Mouse (Mus musculus): Measurements from ENCODE around the gene Nsg1. TPM values are rescaled to one million over a fixed set of nuclear protein-coding genes. Genes with fewer than 3 reads are reported as not detected.
A peak's percentile ranks its signal among the peaks of the same experiment; 100 is the strongest.

The Nsg1 gene
- total RNA-seq, 2 experiments from 2014 or later: 16.4 to 19.0 TPM

- intact Hi-C loops (cut with DNase I): no loop called here
- DNase-seq: no peak
These were observed 8.4 kb downstream of the Nsg1 start for GRCm38 (mm10) chr5:38151264-38151663.

- DNase-seq: peak; percentile 13 to 36
- intact Hi-C loops (cut with DNase I): no loop called here
These were observed 13.2 kb downstream of the Nsg1 start for GRCm38 (mm10) chr5:38146524-38146923.

GRCm38 (mm10) chr5:38140893-38141292 lies 18.8 kb downstream of the Nsg1 start:
- intact Hi-C loops (cut with DNase I): no loop called here
- no peak for DNase-seq

GRCm38 (mm10) chr5:38137163-38137562 lies 22.5 kb downstream of the Nsg1 start:
- intact Hi-C loops (cut with DNase I): no loop called here
- DNase-seq: no peak

GRCm38 (mm10) chr5:38136247-38136646 lies 23.5 kb downstream of the Nsg1 start:
- DNase-seq: no peak
- intact Hi-C loops (cut with DNase I): no loop called here

GRCm38 (mm10) chr5:38129339-38129738 lies 30.4 kb downstream of the Nsg1 start:
- no peak for DNase-seq
- intact Hi-C loops (cut with DNase I): no loop called here

GRCm38 (mm10) chr5:38126519-38127306 lies 33.0 kb downstream of the Nsg1 start:
- intact Hi-C loops (cut with DNase I): no loop called here
- DNase-seq: no peak

GRCm38 (mm10) chr5:38121699-38122098 lies 38.0 kb downstream of the Nsg1 start:
- intact Hi-C loops (cut with DNase I): no loop called here
- DNase-seq: no peak

GRCm38 (mm10) chr5:38119268-38119667 lies 40.4 kb downstream of the Nsg1 start:
- DNase-seq: no peak
- intact Hi-C loops (cut with DNase I): no loop called here

GRCm38 (mm10) chr5:38117056-38117455 lies 42.7 kb downstream of the Nsg1 start:
- no peak for DNase-seq
- intact Hi-C loops (cut with DNase I): no loop called here

- DNase-seq: no peak
- intact Hi-C loops (cut with DNase I): no loop called here
These were observed 45.2 kb downstream of the Nsg1 start for GRCm38 (mm10) chr5:38114526-38114925.

GRCm38 (mm10) chr5:38106807-38107206 lies 52.9 kb downstream of the Nsg1 start:
- intact Hi-C loops (cut with DNase I): no loop called here
- no peak for DNase-seq

- no peak for DNase-seq
- intact Hi-C loops (cut with DNase I): no loop called here
These were observed 53.5 kb downstream of the Nsg1 start for GRCm38 (mm10) chr5:38106080-38106697.

GRCm38 (mm10) chr5:38102945-38103344 lies 56.8 kb downstream of the Nsg1 start:
- intact Hi-C loops (cut with DNase I): no loop called here
- no peak for DNase-seq

GRCm38 (mm10) chr5:38099139-38099676 lies 60.5 kb downstream of the Nsg1 start:
- intact Hi-C loops (cut with DNase I): no loop called here
- no peak for DNase-seq

- intact Hi-C loops (cut with DNase I): loop anchor here (1.0 kb wide), 1 partner anchor 101 kb away; no protein-coding TSS in a partner anchor
- no peak for DNase-seq
These were observed 62.1 kb downstream of the Nsg1 start for GRCm38 (mm10) chr5:38097501-38098093.

GRCm38 (mm10) chr5:38094331-38094730 lies 65.4 kb downstream of the Nsg1 start:
- intact Hi-C loops (cut with DNase I): loop anchor here (5.0 kb wide), 2 partner anchors 187 to 797 kb away; no protein-coding TSS in a partner anchor
- DNase-seq: no peak

GRCm38 (mm10) chr5:38091966-38092304 lies 67.8 kb downstream of the Nsg1 start:
- DNase-seq: no peak
- intact Hi-C loops (cut with DNase I): loop anchor here (2.0 to 5.0 kb wide), 3 partner anchors 185 to 795 kb away; no protein-coding TSS in a partner anchor

GRCm38 (mm10) chr5:38091046-38091965 lies 68.4 kb downstream of the Nsg1 start:
- intact Hi-C loops (cut with DNase I): loop anchor here (2.0 to 5.0 kb wide), 3 partner anchors 184 to 794 kb away; no protein-coding TSS in a partner anchor
- DNase-seq: peak; percentile 58 to 75

GRCm38 (mm10) chr5:38090581-38090980 lies 69.1 kb downstream of the Nsg1 start:
- DNase-seq: no peak
- intact Hi-C loops (cut with DNase I): loop anchor here (2.0 to 5.0 kb wide), 3 partner anchors 183 to 793 kb away; no protein-coding TSS in a partner anchor

Data from heart, postnatal 10 days (tissue).